Comparison of ENCODE assay signal across 17 mouse cellular contexts in the genomic region with DNA sequence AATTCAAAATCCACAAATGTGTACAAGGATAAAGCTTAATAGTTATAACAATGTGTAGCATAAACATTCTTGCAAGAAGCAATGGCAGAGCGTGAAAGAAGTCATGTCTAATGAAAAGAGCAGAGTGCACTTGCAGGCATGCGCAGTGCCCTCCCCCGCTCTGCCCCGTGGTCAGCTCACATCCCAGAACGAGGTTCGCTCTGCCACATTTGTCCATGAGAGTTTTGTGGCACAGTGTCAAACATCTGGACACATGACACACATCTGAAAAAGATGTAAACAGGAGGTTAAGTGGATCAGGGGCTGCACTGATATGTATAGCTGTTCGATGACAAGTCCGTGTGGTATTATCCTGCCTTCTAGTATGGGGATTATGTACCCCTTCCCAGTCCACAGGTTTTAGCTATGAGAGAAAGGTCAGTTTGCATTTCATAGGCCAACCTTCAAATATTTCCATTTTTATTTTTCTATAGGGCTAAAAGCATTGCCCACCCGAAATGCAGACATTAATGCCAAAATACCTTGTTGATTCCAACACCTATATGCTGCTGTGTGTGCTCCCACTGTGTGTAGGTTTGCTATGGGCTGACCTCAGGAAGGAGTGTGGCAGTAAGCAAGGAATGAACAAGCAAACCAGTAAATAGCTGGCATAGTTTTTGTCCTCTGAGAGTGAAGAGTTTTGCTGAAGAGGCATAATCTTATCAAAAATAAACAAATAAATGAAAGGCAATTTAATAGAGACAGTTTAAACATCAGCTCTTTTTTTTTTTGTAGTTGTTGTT.
DNase-seq lines count a peak whose midpoint lies in the region; ATAC-seq and TF ChIP-seq lines count a peak whose summit lies in the region.
"Had no signal": no experiment of that assay in that cellular context is flagged by ENCODE, and none has a peak within 500 bp of the region (broad histone marks: within the 10 kb centered on the region; RNA-seq: fewer than 3 reads in every experiment).

No protein-coding gene starts in this region.

- H3K4me3 ChIP-seq in heart, embryonic 12.5 days, result no peak overlapping the region
- no peak overlapping the region for H3K4me3 ChIP-seq in kidney, postnatal 0 days (replicated peaks; ENCODE audit: low read depth, low read length)
- H3K4me3 ChIP-seq: embryonic facial prominence, embryonic 12.5 days; forebrain, embryonic 10.5 days; midbrain, embryonic 12.5 days had no signal

- TF ChIP-seq CTCF in kidney, postnatal 0 days (IDR thresholded peaks at IDR 0.05; ENCODE audit: low read depth), result no peak

- no peak for DNase-seq in heart, postnatal 36 days
- no peak for DNase-seq in kidney, postnatal 0 days (ENCODE audit: low spot score)
- DNase-seq in kidney, adult 8-10 months, result no peak
- peak; percentile 56 for DNase-seq in 3T3-L1 (ENCODE audit: low read depth, low spot score)
- peak; percentile 44 for DNase-seq in adrenal gland, postnatal 25 days
- no peak for DNase-seq in spleen, postnatal 4 days (ENCODE audit: low spot score in 2 of 2)
- DNase-seq: cerebellum, postnatal 36 days; liver, postnatal 0 days; right cerebral cortex, postnatal 14 days; thymus, postnatal 14 days had no signal

- no peak overlapping the region for H3K9ac ChIP-seq in heart, embryonic 12.5 days
- H3K9ac ChIP-seq in kidney, postnatal 0 days (ENCODE audit: low read depth, low read length), result no peak overlapping the region
- H3K9ac ChIP-seq: embryonic facial prominence, embryonic 12.5 days; liver, postnatal 0 days; midbrain, embryonic 12.5 days had no signal

- H3K27me3 ChIP-seq in heart, embryonic 12.5 days (replicated peaks), result no peaks in the 10 kb centered on the region
- H3K27me3 ChIP-seq in kidney, postnatal 0 days (ENCODE audit: insufficient read depth, low read length), result no peaks in the 10 kb centered on the region
- H3K27me3 ChIP-seq: CH12.LX; embryonic facial prominence, embryonic 12.5 days; midbrain, embryonic 12.5 days had no signal

- H3K36me3 ChIP-seq in heart, embryonic 12.5 days, result no peaks in the 10 kb centered on the region
- no peaks in the 10 kb centered on the region for H3K36me3 ChIP-seq in kidney, postnatal 0 days (ENCODE audit: insufficient read depth, low read length)
- H3K36me3 ChIP-seq: embryonic facial prominence, embryonic 12.5 days; forebrain, embryonic 10.5 days; midbrain, embryonic 12.5 days had no signal

- 63% methylated on average over 9 of the region's 9 CpGs for WGBS in heart, embryonic 12.5 days
- 71% methylated on average over 9 of the region's 9 CpGs for WGBS in kidney, postnatal 0 days

- peaks cover 27% of the 10 kb centered on the region for H3K4me1 ChIP-seq in heart, embryonic 12.5 days (replicated peaks)
- 0 out of 2 replicates have a peak, but pooled peaks cover 6% of the 10 kb centered on the region for H3K4me1 ChIP-seq in kidney, postnatal 0 days (replicated peaks; ENCODE audit: insufficient read depth, low read length)
- H3K4me1 ChIP-seq: midbrain, embryonic 12.5 days had no signal

- peak overlapping the region; percentile 52; the same call in 1 of the 2 replicates for H3K27ac ChIP-seq in heart, embryonic 12.5 days (ENCODE audit: poor library complexity, severe bottlenecking)
- H3K27ac ChIP-seq in kidney, postnatal 0 days, result peak overlapping the region; percentile 83
- H3K27ac ChIP-seq: embryonic facial prominence, embryonic 12.5 days; forebrain, embryonic 10.5 days; hindbrain, postnatal 0 days; midbrain, embryonic 12.5 days had no signal

- intact Hi-C loops in heart, postnatal 36 days (cut with DNase I), result no loop called here

- 0 out of 2 replicates have a peak, but pooled peaks have one; percentile 18 for ATAC-seq in heart, embryonic 12.5 days (ENCODE audit: insufficient number of reproducible peaks, low FRiP score)
- no peak for ATAC-seq in kidney, postnatal 0 days (replicated peaks; ENCODE audit: low FRiP score, low read depth)
- ATAC-seq in megakaryocyte-erythroid progenitor cell, adult 5-6 weeks (replicated peaks; ENCODE audit: low FRiP score, low TSS enrichment, poor library complexity, severe bottlenecking), result no peak
- ATAC-seq: hindbrain, postnatal 0 days; liver, postnatal 0 days had no signal

- no peaks in the 10 kb centered on the region for H3K9me3 ChIP-seq in heart, embryonic 12.5 days (replicated peaks)
- no peaks in the 10 kb centered on the region for H3K9me3 ChIP-seq in kidney, postnatal 0 days (replicated peaks; ENCODE audit: low read length)
- H3K9me3 ChIP-seq: embryonic facial prominence, embryonic 12.5 days; forebrain, embryonic 10.5 days; midbrain, embryonic 12.5 days had no signal

- no peak overlapping the region for H3K4me2 ChIP-seq in heart, embryonic 12.5 days
- no peak overlapping the region for H3K4me2 ChIP-seq in kidney, postnatal 0 days (ENCODE audit: low read length)
- H3K4me2 ChIP-seq: embryonic facial prominence, embryonic 12.5 days; midbrain, embryonic 12.5 days had no signal

Comparison
In these comparisons a context has a peak if more than half of its experiments do, and no peak if none do; other contexts are left out.
1. DNase-seq: peak in 3T3-L1 (single experiment) and adrenal gland, postnatal 25 days (single experiment); none in heart, postnatal 36 days (0 of 2), kidney, postnatal 0 days (single experiment), kidney, adult 8-10 months (0 of 2) and spleen, postnatal 4 days (0 of 2).